Mouse (Mus musculus): Measurements from ENCODE around the gene Smg7. TPM values are rescaled to one million over a fixed set of nuclear protein-coding genes. Genes with fewer than 3 reads are reported as not detected.

Smg7 gene
- polyA plus RNA-seq (2012; ENCODE audit: insufficient read depth, low replicate concordance), result 0.47 and 1.2 TPM in 2 replicates

DNA sequence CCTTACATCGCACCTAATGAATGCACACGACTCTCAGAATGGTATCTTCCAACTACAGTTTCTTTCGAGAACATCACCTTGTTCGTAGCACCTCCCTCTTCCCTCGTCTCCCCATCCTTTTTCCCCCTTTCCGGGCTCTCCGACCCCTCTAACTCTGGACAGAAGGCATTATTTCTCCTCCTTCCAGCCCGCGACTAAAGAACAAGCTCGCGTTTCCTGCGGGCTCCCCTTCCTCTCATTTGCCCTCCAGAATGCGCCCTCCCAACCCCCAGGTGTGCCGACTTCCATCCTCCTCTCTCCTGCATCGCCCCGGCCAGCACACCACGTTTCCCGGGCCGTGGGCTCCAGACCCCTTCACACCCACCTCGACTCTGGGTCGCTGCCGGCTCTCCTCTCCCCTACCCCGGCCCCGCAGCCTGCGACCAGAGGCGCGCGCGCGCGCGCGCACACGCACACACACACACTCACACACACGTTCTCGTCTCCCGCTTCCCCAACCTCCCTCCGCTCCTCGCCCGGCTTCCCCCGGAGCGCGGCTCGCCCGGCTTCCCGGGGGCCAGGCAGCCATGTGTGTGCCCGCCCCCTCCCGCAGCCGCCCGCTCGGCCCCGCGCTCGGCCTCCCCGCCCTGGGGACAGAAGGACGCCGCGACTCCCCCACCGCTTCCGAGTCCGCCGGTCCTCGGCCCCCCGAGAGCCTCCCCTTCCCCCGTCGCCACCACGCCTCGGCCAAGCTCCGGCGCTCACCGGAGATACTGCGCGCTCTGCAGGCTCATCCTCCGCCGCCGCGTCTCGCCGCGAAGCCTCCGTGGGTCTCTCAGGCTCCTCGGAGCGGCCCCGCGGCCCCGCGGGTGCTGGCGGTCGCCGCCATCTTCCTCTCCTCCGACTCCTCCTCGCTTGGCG is at the start of gene Smg7:
TSS of gene Smg7 (minus strand) at position 882 of the 900 bp plus-strand sequence.
- Histone ChIP-seq H3K4me1 (peaks cover 45% of the 10 kb centered on the region), H3K4me3 (replicated peaks) (peak within 1 kb of the TSS; percentile 98)
- no peak for TF ChIP-seq FLI1 (IDR thresholded peaks at IDR 0.05; ENCODE audit: low read length)
- no peak for TF ChIP-seq GATA1 (IDR thresholded peaks at IDR 0.05; ENCODE audit: borderline replicate concordance, low read length)

DNA sequence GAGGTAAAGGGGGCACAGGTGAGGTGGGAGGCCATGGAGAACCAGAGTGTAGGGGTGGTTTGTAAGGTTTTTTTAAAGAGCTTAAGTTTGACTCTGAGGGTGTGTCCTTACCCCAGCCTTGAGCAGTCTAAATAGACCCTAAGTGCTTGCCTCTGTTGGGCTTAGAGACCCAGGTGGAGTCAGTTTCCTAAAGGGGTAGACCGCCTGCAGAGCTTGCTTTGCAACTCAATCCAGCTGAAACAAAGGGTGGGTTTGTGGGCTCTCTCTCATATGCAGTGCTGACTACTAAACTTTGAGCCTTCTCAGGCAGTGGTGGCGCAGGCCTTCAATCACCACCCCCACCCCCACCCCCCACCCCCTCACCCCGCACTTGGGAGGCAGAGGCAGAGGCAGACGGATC is 40.5 kb upstream of the Smg7 start:
- Histone ChIP-seq H3K9me3 (peaks cover 9% of the 10 kb centered on the region; the same call in 1 of the 2 replicates), H3K4me3 (replicated peaks) (no peak overlapping the region), H3K27me3 (replicated peaks) (peaks cover 2% of the 10 kb centered on the region), H3K36me3 (replicated peaks; ENCODE audit: low read length) (no peaks in the 10 kb centered on the region), H3K4me1 (no peaks in the 10 kb centered on the region)
- TF ChIP-seq GATA1 (IDR thresholded peaks at IDR 0.05; ENCODE audit: borderline replicate concordance, low read length), result no peak
- TF ChIP-seq FLI1 (IDR thresholded peaks at IDR 0.05; ENCODE audit: low read length), result no peak

More for the DNA sequence above, at the start of gene Smg7:
- Histone ChIP-seq H3K27me3 (replicated peaks) (no peaks in the 10 kb centered on the region), H3K9me3 (no peaks in the 10 kb centered on the region), H3K36me3 (replicated peaks; ENCODE audit: low read length) (peaks cover 12% of the 10 kb centered on the region)

DNA sequence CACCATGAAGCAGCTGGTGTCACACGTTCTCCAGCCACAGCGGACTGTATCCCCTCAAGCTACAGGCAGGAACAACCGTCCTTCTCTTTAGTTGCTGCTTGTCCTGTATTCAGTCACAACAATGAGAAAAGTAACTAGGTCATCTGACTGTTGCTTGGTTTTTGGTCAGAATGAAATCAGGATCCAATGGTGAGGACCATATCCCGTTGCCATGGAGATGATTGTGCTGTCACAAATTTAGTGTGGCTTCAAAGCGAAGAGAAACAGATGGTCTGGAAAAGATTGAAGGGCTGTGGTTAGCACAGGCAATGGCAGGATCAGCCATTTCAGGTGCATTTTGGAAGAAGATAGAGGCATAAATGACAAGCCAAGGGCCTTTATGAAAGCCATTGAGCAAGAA is 33.9 kb upstream of the Smg7 start:
- Histone ChIP-seq H3K4me1 (peaks cover 4% of the 10 kb centered on the region; the same call in 1 of the 2 replicates), H3K4me3 (replicated peaks) (no peak overlapping the region), H3K36me3 (replicated peaks; ENCODE audit: low read length) (no peaks in the 10 kb centered on the region), H3K9me3 (peaks cover 9% of the 10 kb centered on the region; the same call in 1 of the 2 replicates), H3K27me3 (replicated peaks) (peaks cover 5% of the 10 kb centered on the region)
- no peak for TF ChIP-seq GATA1 (IDR thresholded peaks at IDR 0.05; ENCODE audit: borderline replicate concordance, low read length)

DNA sequence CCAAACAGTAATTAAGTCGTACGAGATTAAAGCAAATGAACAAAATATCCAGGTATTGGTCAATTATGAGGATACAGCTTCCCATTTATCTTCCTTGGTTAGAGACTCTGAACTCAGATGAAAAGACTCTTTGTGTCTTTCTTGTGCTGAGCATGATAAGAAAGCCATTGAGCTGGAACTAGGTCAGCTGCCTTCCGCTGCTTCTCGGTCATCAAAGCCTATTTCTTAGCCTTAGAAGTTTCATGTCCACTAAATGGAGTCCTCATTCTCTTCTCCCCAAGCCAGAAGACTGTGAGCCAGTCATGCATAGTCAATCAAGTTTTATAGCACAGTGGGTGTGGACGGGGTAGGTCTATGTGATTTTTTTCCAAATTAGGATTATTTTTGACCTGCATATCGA is 33.0 kb upstream of the Smg7 start:
- no peaks in the 10 kb centered on the region for H3K36me3 ChIP-seq (replicated peaks; ENCODE audit: low read length)
- peaks cover 9% of the 10 kb centered on the region; the same call in 1 of the 2 replicates for H3K9me3 ChIP-seq
- peaks cover 4% of the 10 kb centered on the region; the same call in 1 of the 2 replicates for H3K4me1 ChIP-seq
- no peak for TF ChIP-seq GATA1 (IDR thresholded peaks at IDR 0.05; ENCODE audit: borderline replicate concordance, low read length)
- no peak for TF ChIP-seq FLI1 (IDR thresholded peaks at IDR 0.05; ENCODE audit: low read length)
- no peak overlapping the region for H3K4me3 ChIP-seq (replicated peaks)
- peaks cover 9% of the 10 kb centered on the region for H3K27me3 ChIP-seq (replicated peaks)

DNA sequence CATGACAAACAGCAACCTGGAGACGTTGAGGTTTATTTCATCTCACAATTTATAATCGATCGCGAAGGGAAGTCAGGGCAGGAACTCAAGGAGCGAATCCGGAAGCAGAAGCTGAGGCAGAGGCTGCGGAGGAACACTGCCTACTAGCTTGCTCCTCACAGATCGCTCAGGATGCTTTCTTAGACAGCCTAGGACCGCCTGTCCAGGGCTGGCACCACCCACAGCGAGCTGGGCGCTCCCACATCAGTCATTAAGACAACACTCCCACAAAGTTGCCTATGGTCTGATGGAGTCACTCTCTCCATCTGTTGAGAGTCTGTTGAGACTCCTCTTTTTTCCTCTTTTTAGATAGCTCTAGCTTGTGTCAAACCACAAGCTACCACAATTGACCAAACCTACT is 31.5 kb upstream of the Smg7 start:
- peak overlapping the region; percentile 64 for H3K4me3 ChIP-seq (replicated peaks)
- peaks cover 5% of the 10 kb centered on the region; the same call in 1 of the 2 replicates for H3K9me3 ChIP-seq
- TF ChIP-seq GATA1 (IDR thresholded peaks at IDR 0.05; ENCODE audit: borderline replicate concordance, low read length), result no peak
- TF ChIP-seq FLI1 (IDR thresholded peaks at IDR 0.05; ENCODE audit: low read length), result no peak
- peaks cover 4% of the 10 kb centered on the region; the same call in 1 of the 2 replicates for H3K4me1 ChIP-seq
- peaks cover 9% of the 10 kb centered on the region for H3K27me3 ChIP-seq (replicated peaks)
- H3K36me3 ChIP-seq (replicated peaks; ENCODE audit: low read length), result no peaks in the 10 kb centered on the region

DNA sequence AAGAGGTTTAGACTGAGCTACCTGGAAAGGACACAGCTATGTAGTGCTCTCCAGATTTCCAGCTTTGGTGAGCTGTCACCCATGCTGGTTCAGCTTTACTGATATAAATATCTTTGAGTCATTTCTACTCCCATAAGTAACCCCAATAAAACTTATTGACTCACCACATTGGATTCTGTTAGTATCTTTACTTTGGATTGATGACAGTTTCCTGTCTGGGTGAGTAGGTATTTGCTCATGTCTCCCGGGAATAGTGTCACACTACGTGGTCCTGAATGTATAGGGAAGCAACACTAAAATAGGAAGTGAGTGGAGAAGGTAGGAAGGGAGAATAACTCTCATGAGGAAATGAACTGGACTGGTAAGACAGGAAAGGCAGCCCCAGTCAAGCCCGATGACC is 19.3 kb upstream of the Smg7 start:
- H3K4me3 ChIP-seq (replicated peaks), result no peak overlapping the region
- no peaks in the 10 kb centered on the region for H3K36me3 ChIP-seq (replicated peaks; ENCODE audit: low read length)
- no peak for TF ChIP-seq FLI1 (IDR thresholded peaks at IDR 0.05; ENCODE audit: low read length)
- no peak for TF ChIP-seq GATA1 (IDR thresholded peaks at IDR 0.05; ENCODE audit: borderline replicate concordance, low read length)
- peaks cover 8% of the 10 kb centered on the region; the same call in 1 of the 2 replicates for H3K9me3 ChIP-seq
- peaks cover 2% of the 10 kb centered on the region for H3K27me3 ChIP-seq (replicated peaks)
- no peaks in the 10 kb centered on the region for H3K4me1 ChIP-seq

DNA sequence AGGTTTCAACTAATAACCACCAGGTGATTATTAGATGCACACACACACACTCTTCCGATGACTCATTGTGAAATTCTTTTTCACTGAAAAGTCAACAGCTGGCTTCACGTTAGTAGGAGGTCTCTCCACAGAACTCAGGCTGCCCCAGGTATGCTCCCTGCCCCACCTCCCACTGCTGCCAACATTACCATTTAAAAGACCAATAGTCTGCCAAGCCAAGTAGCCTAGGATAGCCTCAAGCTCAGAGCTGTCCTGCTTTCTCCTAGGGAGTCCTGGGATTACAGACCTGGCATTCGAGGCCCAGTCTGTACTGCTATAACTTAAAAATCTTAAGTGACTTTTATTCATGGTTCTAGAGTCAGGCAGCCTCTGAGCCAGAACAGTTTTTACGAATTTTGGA is 15.2 kb upstream of the Smg7 start:
- peaks cover 5% of the 10 kb centered on the region for H3K27me3 ChIP-seq (replicated peaks)
- H3K4me3 ChIP-seq (replicated peaks), result no peak overlapping the region
- H3K36me3 ChIP-seq (replicated peaks; ENCODE audit: low read length), result no peaks in the 10 kb centered on the region
- no peak for TF ChIP-seq GATA1 (IDR thresholded peaks at IDR 0.05; ENCODE audit: borderline replicate concordance, low read length)
- no peak for TF ChIP-seq FLI1 (IDR thresholded peaks at IDR 0.05; ENCODE audit: low read length)
- peaks cover 8% of the 10 kb centered on the region; the same call in 1 of the 2 replicates for H3K9me3 ChIP-seq
- no peaks in the 10 kb centered on the region for H3K4me1 ChIP-seq

DNA sequence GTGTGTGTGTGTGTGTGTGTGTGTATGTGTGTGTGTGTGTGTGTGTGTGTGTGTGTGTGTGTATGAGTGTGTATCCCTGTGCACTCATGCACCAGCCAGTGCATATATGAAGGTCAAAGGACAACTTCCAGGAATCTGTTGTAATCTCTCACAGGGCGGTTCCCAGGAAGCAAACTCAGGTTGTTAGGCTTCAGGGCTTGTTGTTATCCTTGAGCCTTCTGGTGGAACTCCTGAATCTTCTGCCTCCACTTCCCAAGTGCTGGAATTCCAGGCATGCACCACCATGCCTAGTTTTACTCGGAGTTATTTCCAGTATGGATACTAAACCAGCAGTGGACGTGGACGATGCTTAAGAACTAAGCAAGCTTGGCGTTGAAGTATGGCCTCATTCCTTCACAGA is 14.5 kb upstream of the Smg7 start:
- peaks cover 8% of the 10 kb centered on the region for H3K27me3 ChIP-seq (replicated peaks)
- H3K36me3 ChIP-seq (replicated peaks; ENCODE audit: low read length), result no peaks in the 10 kb centered on the region
- TF ChIP-seq FLI1 (IDR thresholded peaks at IDR 0.05; ENCODE audit: low read length) (no peak), GATA1 (IDR thresholded peaks at IDR 0.05; ENCODE audit: borderline replicate concordance, low read length) (no peak)
- H3K4me1 ChIP-seq, result no peaks in the 10 kb centered on the region
- H3K4me3 ChIP-seq (replicated peaks), result no peak overlapping the region
- H3K9me3 ChIP-seq, result peaks cover 8% of the 10 kb centered on the region; the same call in 1 of the 2 replicates

DNA sequence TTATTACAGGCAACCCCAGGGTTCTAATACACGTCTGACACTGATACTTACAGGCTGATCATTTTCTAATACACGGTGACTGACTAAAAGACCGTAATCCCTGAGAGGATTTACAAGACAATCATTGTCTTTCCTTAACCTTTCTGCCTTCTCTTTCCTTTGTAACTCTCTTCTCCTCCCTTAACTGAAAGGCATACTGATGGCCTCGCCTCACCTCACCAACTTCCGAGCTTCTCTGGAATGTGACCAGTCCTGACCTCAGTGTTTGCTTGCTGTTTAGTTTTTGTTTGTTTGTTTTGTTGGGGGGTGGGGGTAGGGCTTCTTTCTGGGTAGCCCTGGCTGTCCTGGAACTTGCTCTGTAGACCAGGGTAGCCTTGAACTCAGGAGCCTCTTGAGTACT is 13.3 kb upstream of the Smg7 start:
- TF ChIP-seq FLI1 (IDR thresholded peaks at IDR 0.05; ENCODE audit: low read length) (no peak), GATA1 (IDR thresholded peaks at IDR 0.05; ENCODE audit: borderline replicate concordance, low read length) (no peak)
- Histone ChIP-seq H3K9me3 (peaks cover 3% of the 10 kb centered on the region; the same call in 1 of the 2 replicates), H3K36me3 (replicated peaks; ENCODE audit: low read length) (no peaks in the 10 kb centered on the region), H3K4me3 (replicated peaks) (no peak overlapping the region), H3K4me1 (no peaks in the 10 kb centered on the region), H3K27me3 (replicated peaks) (peaks cover 8% of the 10 kb centered on the region)

All from megakaryocyte, embryonic 14.5 days (primary cell).